In genomic region chr9:41523969-41524368, GRCm38 (mm10) we compare ENCODE assay signal across 16 mouse cellular contexts.
DNase-seq lines count a peak whose midpoint lies in the region; ATAC-seq and TF ChIP-seq lines count a peak whose summit lies in the region.
"Had no signal": no experiment of that assay in that cellular context is flagged by ENCODE, and none has a peak within 500 bp of the region (broad histone marks: within the 10 kb centered on the region; RNA-seq: fewer than 3 reads in every experiment).

No protein-coding gene starts in this region.

- no peak for TF ChIP-seq EP300 in lung, postnatal 0 days (IDR thresholded peaks at IDR 0.05)

- TF ChIP-seq CTCF in lung, postnatal 0 days (IDR thresholded peaks at IDR 0.05) = no peak

- no peak for DNase-seq in neural tube, embryonic 10.5 days (ENCODE audit: extremely low spot score, low spot score)
- no peak for DNase-seq in forebrain, embryonic 14.5 days (ENCODE audit: low spot score)
- no peak for DNase-seq in lung, postnatal 0 days (ENCODE audit: low spot score)
- DNase-seq in liver, embryonic 11.5 days (ENCODE audit: low spot score) = no peak
- DNase-seq: adrenal gland, adult 8-10 months; cerebellum, adult 2 months; gastrocnemius, postnatal 14 days; thymus, adult 2 months had no signal

- H3K27me3 ChIP-seq in neural tube, embryonic 13.5 days = no peaks in the 10 kb centered on the region
- no peaks in the 10 kb centered on the region for H3K27me3 ChIP-seq in forebrain, embryonic 14.5 days (replicated peaks; ENCODE audit: control insufficient read depth, insufficient read depth, low read length)
- no peaks in the 10 kb centered on the region for H3K27me3 ChIP-seq in limb, embryonic 13.5 days
- H3K27me3 ChIP-seq in lung, postnatal 0 days (replicated peaks; ENCODE audit: insufficient read depth, low read length) = no peaks in the 10 kb centered on the region
- H3K27me3 ChIP-seq in liver, embryonic 11.5 days (replicated peaks; ENCODE audit: control insufficient read depth, insufficient read depth, low read length) = no peaks in the 10 kb centered on the region
- H3K27me3 ChIP-seq: intestine, embryonic 15.5 days; limb, embryonic 15.5 days had no signal

- ATAC-seq in neural tube, embryonic 13.5 days (ENCODE audit: low read depth) = peak; percentile 16; the same call in 1 of the 2 replicates
- ATAC-seq in forebrain, embryonic 14.5 days = 0 out of 2 replicates have a peak, but pooled peaks have one; percentile 10
- no peak for ATAC-seq in limb, embryonic 13.5 days (ENCODE audit: low FRiP score, low read depth)
- no peak for ATAC-seq in lung, postnatal 0 days
- no peak for ATAC-seq in liver, embryonic 11.5 days (replicated peaks; ENCODE audit: low FRiP score)
- no peak for ATAC-seq in erythroid progenitor cell, adult 5-6 weeks (replicated peaks; ENCODE audit: low FRiP score, poor library complexity, severe bottlenecking)
- ATAC-seq: CD4-positive, CD25-positive, alpha-beta regulatory T cell, adult 4 months had no signal

- no peak overlapping the region for H3K9ac ChIP-seq in neural tube, embryonic 13.5 days
- H3K9ac ChIP-seq in forebrain, embryonic 14.5 days (ENCODE audit: low read length) = no peak overlapping the region
- no peak overlapping the region for H3K9ac ChIP-seq in limb, embryonic 13.5 days
- no peak overlapping the region for H3K9ac ChIP-seq in lung, postnatal 0 days (replicated peaks; ENCODE audit: low read depth)
- H3K9ac ChIP-seq in liver, embryonic 11.5 days (ENCODE audit: low read depth, low read length) = no peak overlapping the region
- H3K9ac ChIP-seq: intestine, embryonic 15.5 days; limb, embryonic 15.5 days; lung, embryonic 14.5 days had no signal

- peaks cover 29% of the 10 kb centered on the region for H3K4me1 ChIP-seq in neural tube, embryonic 13.5 days (replicated peaks)
- peaks cover 26% of the 10 kb centered on the region for H3K4me1 ChIP-seq in forebrain, embryonic 14.5 days (ENCODE audit: control insufficient read depth, insufficient read depth, low read length)
- peaks cover 25% of the 10 kb centered on the region for H3K4me1 ChIP-seq in limb, embryonic 13.5 days
- H3K4me1 ChIP-seq in lung, postnatal 0 days (ENCODE audit: insufficient read depth, low read depth, low read length) = no peaks in the 10 kb centered on the region
- no peaks in the 10 kb centered on the region for H3K4me1 ChIP-seq in liver, embryonic 11.5 days (replicated peaks; ENCODE audit: control insufficient read depth, insufficient read depth, low read length)
- H3K4me1 ChIP-seq: megakaryocyte, embryonic 14.5 days had no signal

- H3K4me3 ChIP-seq in neural tube, embryonic 13.5 days = no peak overlapping the region
- H3K4me3 ChIP-seq in forebrain, embryonic 14.5 days (ENCODE audit: low read depth, low read length) = no peak overlapping the region
- no peak overlapping the region for H3K4me3 ChIP-seq in limb, embryonic 13.5 days
- no peak overlapping the region for H3K4me3 ChIP-seq in lung, postnatal 0 days (ENCODE audit: low read depth, low read length)
- H3K4me3 ChIP-seq in liver, embryonic 11.5 days (ENCODE audit: low read depth, low read length) = no peak overlapping the region
- H3K4me3 ChIP-seq: intestine, embryonic 15.5 days; limb, embryonic 15.5 days; megakaryocyte, embryonic 14.5 days had no signal

- no peaks in the 10 kb centered on the region for H3K9me3 ChIP-seq in neural tube, embryonic 13.5 days
- no peaks in the 10 kb centered on the region for H3K9me3 ChIP-seq in forebrain, embryonic 14.5 days (replicated peaks; ENCODE audit: control insufficient read depth, low read length)
- H3K9me3 ChIP-seq in limb, embryonic 13.5 days = no peaks in the 10 kb centered on the region
- H3K9me3 ChIP-seq in lung, postnatal 0 days (ENCODE audit: low read length) = no peaks in the 10 kb centered on the region
- H3K9me3 ChIP-seq in liver, embryonic 11.5 days (ENCODE audit: control insufficient read depth, low read length) = no peaks in the 10 kb centered on the region
- H3K9me3 ChIP-seq: intestine, embryonic 15.5 days; limb, embryonic 15.5 days; megakaryocyte, embryonic 14.5 days had no signal

- 91% methylated on average over 2 of the region's 2 CpGs for WGBS in neural tube, embryonic 13.5 days
- WGBS in forebrain, embryonic 14.5 days = 95% methylated on average over 2 of the region's 2 CpGs
- WGBS in limb, embryonic 13.5 days = 98% methylated on average over 2 of the region's 2 CpGs
- 94% methylated on average over 2 of the region's 2 CpGs for WGBS in lung, postnatal 0 days
- WGBS in liver, embryonic 11.5 days = 79% methylated on average over 2 of the region's 2 CpGs

- no peak overlapping the region for H3K4me2 ChIP-seq in neural tube, embryonic 13.5 days
- H3K4me2 ChIP-seq in forebrain, embryonic 14.5 days (ENCODE audit: low read length) = no peak overlapping the region
- H3K4me2 ChIP-seq in limb, embryonic 13.5 days (replicated peaks) = no peak overlapping the region
- H3K4me2 ChIP-seq in lung, postnatal 0 days (replicated peaks; ENCODE audit: low read depth, low read length) = no peak overlapping the region
- no peak overlapping the region for H3K4me2 ChIP-seq in liver, embryonic 11.5 days
- H3K4me2 ChIP-seq: intestine, embryonic 15.5 days; limb, embryonic 15.5 days; lung, embryonic 14.5 days had no signal

- H3K27ac ChIP-seq in neural tube, embryonic 13.5 days (replicated peaks) = peak overlapping the region; percentile 82
- H3K27ac ChIP-seq in forebrain, embryonic 14.5 days (ENCODE audit: low read depth, low read length) = peak overlapping the region; percentile 74; the same call in 1 of the 2 replicates
- H3K27ac ChIP-seq in limb, embryonic 13.5 days = peak overlapping the region; percentile 61; the same call in 1 of the 2 replicates
- H3K27ac ChIP-seq in lung, postnatal 0 days (ENCODE audit: low read length) = no peak overlapping the region
- H3K27ac ChIP-seq in liver, embryonic 11.5 days (ENCODE audit: low read depth, low read length) = no peak overlapping the region

- H3K36me3 ChIP-seq in neural tube, embryonic 13.5 days = 0 out of 2 replicates have a peak, but pooled peaks cover 4% of the 10 kb centered on the region
- H3K36me3 ChIP-seq in forebrain, embryonic 14.5 days (ENCODE audit: control insufficient read depth, insufficient read depth, low read length) = no peaks in the 10 kb centered on the region
- H3K36me3 ChIP-seq in limb, embryonic 13.5 days = peaks cover 7% of the 10 kb centered on the region; the same call in 1 of the 2 replicates
- no peaks in the 10 kb centered on the region for H3K36me3 ChIP-seq in lung, postnatal 0 days (ENCODE audit: insufficient read depth, low read length)
- no peaks in the 10 kb centered on the region for H3K36me3 ChIP-seq in liver, embryonic 11.5 days (ENCODE audit: control insufficient read depth, insufficient read depth, low read length)
- H3K36me3 ChIP-seq: intestine, embryonic 15.5 days had no signal

Comparison
In these comparisons a context has a peak if more than half of its experiments do, and no peak if none do; other contexts are left out.
1. ATAC-seq: peak in neural tube, embryonic 13.5 days (single experiment) and forebrain, embryonic 14.5 days (single experiment); none in limb, embryonic 13.5 days (single experiment), lung, postnatal 0 days (single experiment), liver, embryonic 11.5 days (single experiment) and erythroid progenitor cell, adult 5-6 weeks (single experiment).
2. H3K27ac ChIP-seq: peak in neural tube, embryonic 13.5 days (single experiment), forebrain, embryonic 14.5 days (single experiment) and limb, embryonic 13.5 days (single experiment); none in lung, postnatal 0 days (single experiment) and liver, embryonic 11.5 days (single experiment).